Mouse (Mus musculus): ENCODE measurements around the gene Atp8b5. TPM values are rescaled to one million over a fixed set of nuclear protein-coding genes. Genes with fewer than 3 reads are reported as not detected.

The Atp8b5 gene
- under 1 TPM; 0.20 to 0.22 TPM for total RNA-seq (2021)

GRCm38 (mm10) chr4:43266623-43267322, at the start of gene Atp8b5:
Atp8b5 (plus strand) TSS chr4:43267159.
- peak; percentile 78 to 79 for DNase-seq

GRCm38 (mm10) chr4:43217997-43218396, 49.0 kb upstream of the Atp8b5 start:
- DNase-seq: no peak

- no peak for DNase-seq
Observed at GRCm38 (mm10) chr4:43231821-43232220, 35.1 kb upstream of the Atp8b5 start.

GRCm38 (mm10) chr4:43232985-43233384, 34.0 kb upstream of the Atp8b5 start:
- no peak for DNase-seq

- no peak for DNase-seq
Observed at GRCm38 (mm10) chr4:43233489-43233888, 33.5 kb upstream of the Atp8b5 start.

GRCm38 (mm10) chr4:43236898-43237297, 30.1 kb upstream of the Atp8b5 start:
- DNase-seq: no peak

- DNase-seq: no peak
Observed at GRCm38 (mm10) chr4:43240716-43241115, 26.2 kb upstream of the Atp8b5 start.

GRCm38 (mm10) chr4:43244022-43244421, 22.9 kb upstream of the Atp8b5 start:
- no peak for DNase-seq

GRCm38 (mm10) chr4:43245776-43246175, 21.2 kb upstream of the Atp8b5 start:
- no peak for DNase-seq

GRCm38 (mm10) chr4:43248026-43248425, 18.9 kb upstream of the Atp8b5 start:
- no peak for DNase-seq

GRCm38 (mm10) chr4:43248909-43249308, 18.1 kb upstream of the Atp8b5 start:
- DNase-seq: no peak

GRCm38 (mm10) chr4:43251269-43251668, 15.7 kb upstream of the Atp8b5 start:
- no peak for DNase-seq

GRCm38 (mm10) chr4:43257040-43257439, 9.9 kb upstream of the Atp8b5 start:
- DNase-seq: no peak

GRCm38 (mm10) chr4:43258556-43258955, 8.4 kb upstream of the Atp8b5 start:
- DNase-seq: no peak

GRCm38 (mm10) chr4:43259435-43259834, 7.5 kb upstream of the Atp8b5 start:
- no peak for DNase-seq

- no peak for DNase-seq
Observed at GRCm38 (mm10) chr4:43260096-43260495, 6.9 kb upstream of the Atp8b5 start.

GRCm38 (mm10) chr4:43262821-43263220, 4.1 kb upstream of the Atp8b5 start:
- DNase-seq: no peak

GRCm38 (mm10) chr4:43266146-43266545, 813 bp upstream of the Atp8b5 start:
- no peak for DNase-seq

GRCm38 (mm10) chr4:43267323-43267658, 332 bp downstream of the Atp8b5 start:
- no peak for DNase-seq

GRCm38 (mm10) chr4:43285476-43285875, 18.5 kb downstream of the Atp8b5 start:
- DNase-seq: no peak

GRCm38 (mm10) chr4:43287305-43287704, 20.3 kb downstream of the Atp8b5 start:
- DNase-seq: no peak

- DNase-seq: no peak
Observed at GRCm38 (mm10) chr4:43294001-43294400, 27.0 kb downstream of the Atp8b5 start.

- no peak for DNase-seq
Observed at GRCm38 (mm10) chr4:43309696-43310338, 42.9 kb downstream of the Atp8b5 start.

GRCm38 (mm10) chr4:43321536-43321935, 54.6 kb downstream of the Atp8b5 start:
- DNase-seq: no peak
